Mouse (Mus musculus) adrenal gland, postnatal 25 days (tissue): ENCODE data around the gene Cntfr. TPM values are rescaled to one million over a fixed set of nuclear protein-coding genes. Genes with fewer than 3 reads are reported as not detected.
A peak's percentile ranks its signal among the peaks of the same experiment; 100 is the strongest.
"Not testable (repeated sequence)": the region's sequence is repeated elsewhere in the genome, so short reads cannot be mapped to it uniquely, and the experiment has no call there.

Experiments used
- DNase-seq: peaks from one replicate; pipeline ENCODE4 v3.0.0; 2021; ENCODE audit warnings: mixed read lengths
- total RNA-seq: library from RNA; stranded (reverse); gene quantifications from 2 replicates; pipeline ENCODE4 v1.2.3, GENCODE M21; 2021

Gene Cntfr
- total RNA-seq, 1 experiment from 2014 or later = 46.3 TPM

GRCm38 (mm10) chr4:41710229-41710628 lies 13.3 kb upstream of the Cntfr start:
- no peak for DNase-seq

- no peak for DNase-seq
These were observed 11.4 kb upstream of the Cntfr start for GRCm38 (mm10) chr4:41708192-41708745.

GRCm38 (mm10) chr4:41707011-41707535 lies 10.2 kb upstream of the Cntfr start:
- DNase-seq = peak; percentile 58

GRCm38 (mm10) chr4:41705922-41706754 lies 9.2 kb upstream of the Cntfr start:
- DNase-seq = no peak

- no peak for DNase-seq
These were observed 7.8 kb upstream of the Cntfr start for GRCm38 (mm10) chr4:41704651-41705050.

GRCm38 (mm10) chr4:41702226-41702625 lies 5.3 kb upstream of the Cntfr start:
- not testable (repeated sequence) for DNase-seq

GRCm38 (mm10) chr4:41700224-41700623 lies 3.3 kb upstream of the Cntfr start:
- not testable (repeated sequence) for DNase-seq

- not testable (repeated sequence) for DNase-seq
These were observed 2.9 kb upstream of the Cntfr start, which contains the start of gene Il11ra1 for GRCm38 (mm10) chr4:41699783-41700182. Gene Il11ra1, plus strand, starts transcription at chr4:41699989.

GRCm38 (mm10) chr4:41698421-41699016 lies 1.6 kb upstream of the Cntfr start:
- DNase-seq = peak; percentile 44

GRCm38 (mm10) chr4:41696452-41696851 lies 437 bp downstream of the Cntfr start:
- DNase-seq = not testable (repeated sequence)

- DNase-seq = not testable (repeated sequence)
These were observed 1.1 kb downstream of the Cntfr start for GRCm38 (mm10) chr4:41695800-41696199.

GRCm38 (mm10) chr4:41693511-41693910 lies 3.4 kb downstream of the Cntfr start:
- DNase-seq = not testable (repeated sequence)

GRCm38 (mm10) chr4:41690014-41690413 lies 6.9 kb downstream of the Cntfr start:
- DNase-seq = not testable (repeated sequence)

GRCm38 (mm10) chr4:41688562-41688961 lies 8.3 kb downstream of the Cntfr start:
- DNase-seq = not testable (repeated sequence)

- not testable (repeated sequence) for DNase-seq
These were observed 10.9 kb downstream of the Cntfr start for GRCm38 (mm10) chr4:41685882-41686492.

- not testable (repeated sequence) for DNase-seq
These were observed 11.9 kb downstream of the Cntfr start for GRCm38 (mm10) chr4:41684931-41685453.

- not testable (repeated sequence) for DNase-seq
These were observed 12.6 kb downstream of the Cntfr start for GRCm38 (mm10) chr4:41684131-41684930.

- not testable (repeated sequence) for DNase-seq
These were observed 13.6 kb downstream of the Cntfr start for GRCm38 (mm10) chr4:41683303-41683702.

GRCm38 (mm10) chr4:41682789-41683188 lies 14.1 kb downstream of the Cntfr start:
- no peak for DNase-seq

- DNase-seq = no peak
These were observed 14.9 kb downstream of the Cntfr start for GRCm38 (mm10) chr4:41681947-41682346.

- DNase-seq = no peak
These were observed 15.7 kb downstream of the Cntfr start for GRCm38 (mm10) chr4:41681176-41681575.
